Mouse (Mus musculus) megakaryocyte, embryonic 14.5 days (primary cell): ENCODE measurements around the gene Cpt1c.

Experiments used
- FLI1 ChIP-seq: IDR thresholded peaks from 2 replicates; pipeline ENCODE4 v1.6.1; 2012; ENCODE audit warnings: low read length, inconsistent platforms, mixed read lengths
- GATA1 ChIP-seq: IDR thresholded peaks from 3 replicates; pipeline ENCODE4 v1.6.1; 2012; ENCODE audit warnings: mixed read lengths, low read length, inconsistent platforms, borderline replicate concordance

GRCm38 (mm10) chr7:44996672-44997071 is 22.0 kb upstream of the Cpt1c start:
- TF ChIP-seq GATA1 (no peak), FLI1 (no peak)
